Mouse (Mus musculus): ENCODE measurements around the gene Pde4d.

Pde4d gene

GRCm38 (mm10) chr13:109661345-109661744, 1211.6 kb downstream of the Pde4d start:
- in situ Hi-C loops (cut with MboI; ENCODE audit: unreplicated experiment in 2 of 2) = no loop called here

DNA sequence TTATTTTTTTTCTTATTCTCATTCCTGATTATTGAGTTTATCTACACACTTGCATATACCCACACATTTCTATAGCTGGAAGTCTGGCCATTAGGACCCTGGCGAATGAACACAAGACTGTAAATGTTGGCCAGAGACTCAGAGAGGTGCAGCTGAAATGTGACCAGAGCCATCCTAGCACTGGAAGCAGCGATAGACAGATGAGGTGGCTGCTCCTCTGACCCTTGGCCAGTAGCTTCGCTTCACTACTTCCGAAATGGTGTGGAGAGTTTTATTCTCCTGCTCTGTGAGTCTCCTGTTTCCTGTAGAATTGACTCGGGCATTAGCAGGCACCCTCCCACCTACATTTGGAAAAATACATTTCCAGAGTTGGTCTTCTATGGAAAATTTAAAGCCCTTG, 1212.4 kb downstream of the Pde4d start:
- in situ Hi-C loops (cut with MboI; ENCODE audit: unreplicated experiment in 2 of 2) = no loop called here

GRCm38 (mm10) chr13:109662731-109663130, 1213.0 kb downstream of the Pde4d start:
- in situ Hi-C loops (cut with MboI; ENCODE audit: unreplicated experiment in 2 of 2) = no loop called here

DNA sequence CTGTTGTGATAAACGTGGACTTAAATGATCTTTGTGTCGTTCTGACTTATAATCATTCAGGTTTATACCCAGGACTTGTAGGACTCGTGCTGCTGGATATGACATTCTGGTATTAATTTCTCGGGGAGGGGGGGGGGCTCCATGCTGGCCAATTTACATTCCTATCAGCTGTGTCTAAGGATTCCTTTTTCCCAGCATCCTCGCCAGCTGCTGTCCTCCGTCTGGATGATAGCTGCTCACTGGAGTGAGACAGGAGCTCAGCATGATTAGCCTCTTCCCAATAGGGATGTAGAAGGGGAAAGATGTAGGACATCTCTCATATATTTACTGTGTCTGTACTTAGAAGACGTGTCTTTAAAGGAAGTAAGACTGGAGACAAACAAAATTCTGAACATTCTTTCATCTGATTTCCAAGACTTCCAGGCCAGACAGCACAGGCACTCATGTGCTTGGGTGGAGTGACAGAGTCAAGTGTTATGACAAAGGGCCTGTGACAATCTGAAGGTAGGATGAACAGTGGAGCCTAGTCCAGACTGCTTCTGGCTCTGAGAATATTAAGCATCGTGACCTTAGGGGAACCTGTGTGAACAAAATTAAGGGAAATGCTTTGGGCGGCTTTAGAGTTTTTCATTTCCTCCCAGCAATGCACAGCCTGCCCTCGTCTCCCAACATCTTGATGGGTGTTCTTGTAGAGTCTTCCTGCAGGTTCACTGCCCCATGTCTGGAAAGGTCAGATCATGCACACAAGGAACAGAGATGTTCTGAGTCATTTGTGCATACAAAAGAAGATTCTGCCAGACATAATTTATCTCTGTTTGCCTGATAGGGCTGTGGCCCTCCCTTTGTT, 1215.4 kb downstream of the Pde4d start:
- in situ Hi-C loops (cut with MboI; ENCODE audit: unreplicated experiment in 2 of 2) = no loop called here

DNA sequence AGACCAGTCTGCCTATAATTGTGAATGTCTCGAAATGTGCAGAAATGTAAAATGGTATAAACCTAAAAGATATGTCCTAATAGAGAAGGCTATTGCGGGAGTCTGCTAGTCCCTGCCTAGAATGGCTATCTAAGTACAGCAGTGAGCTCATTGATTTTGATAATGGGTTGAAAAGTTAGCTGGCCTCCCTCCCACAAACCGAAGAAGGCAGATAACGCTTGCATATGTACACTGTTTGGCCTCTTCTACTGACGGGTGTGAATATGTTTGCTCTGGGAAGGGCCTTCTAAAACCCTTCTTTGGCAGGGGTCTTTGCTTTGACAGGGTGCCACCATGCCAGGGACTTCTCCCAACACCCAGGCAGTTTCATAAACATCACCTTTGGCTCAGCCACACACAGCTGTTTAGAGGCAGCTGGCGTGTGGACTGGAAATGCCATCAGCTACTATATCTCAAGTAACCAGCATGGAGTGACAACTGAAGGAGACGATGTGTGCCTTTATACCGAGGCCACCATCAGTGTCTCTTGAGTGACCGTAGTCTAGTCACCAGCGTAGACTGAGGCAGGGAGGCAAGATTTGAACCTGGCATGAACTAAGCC, 1216.2 kb downstream of the Pde4d start:
- in situ Hi-C loops (cut with MboI; ENCODE audit: unreplicated experiment in 2 of 2) = no loop called here

GRCm38 (mm10) chr13:109669965-109670364, 1220.2 kb downstream of the Pde4d start:
- in situ Hi-C loops (cut with MboI; ENCODE audit: unreplicated experiment in 2 of 2) = no loop called here

GRCm38 (mm10) chr13:109671589-109672347, 1222.0 kb downstream of the Pde4d start:
- in situ Hi-C loops (cut with MboI; ENCODE audit: unreplicated experiment in 2 of 2) = no loop called here

DNA sequence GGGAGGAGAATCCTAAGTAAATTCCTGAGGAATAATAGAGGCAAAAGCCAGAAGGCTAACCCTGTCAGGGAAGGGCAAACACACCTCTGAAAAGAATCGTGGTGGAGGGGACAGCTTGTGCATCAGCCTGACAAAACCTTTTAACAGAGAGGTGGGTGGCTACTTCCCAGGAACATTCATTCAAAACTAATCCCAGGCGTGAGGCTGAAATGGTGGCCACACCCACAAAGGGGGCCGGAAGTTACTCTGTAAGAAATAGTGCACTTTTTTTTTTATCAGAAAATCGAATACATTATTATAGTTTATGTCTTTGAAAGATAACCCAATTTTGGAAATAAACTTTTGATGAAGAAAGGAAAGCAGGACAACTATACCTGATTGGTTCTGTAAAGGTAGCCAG, 1227.3 kb downstream of the Pde4d start:
- in situ Hi-C loops (cut with MboI; ENCODE audit: unreplicated experiment in 2 of 2) = no loop called here

- in situ Hi-C loops (cut with MboI; ENCODE audit: unreplicated experiment in 2 of 2) = no loop called here
These were observed 1227.9 kb downstream of the Pde4d start for GRCm38 (mm10) chr13:109677617-109678016.

DNA sequence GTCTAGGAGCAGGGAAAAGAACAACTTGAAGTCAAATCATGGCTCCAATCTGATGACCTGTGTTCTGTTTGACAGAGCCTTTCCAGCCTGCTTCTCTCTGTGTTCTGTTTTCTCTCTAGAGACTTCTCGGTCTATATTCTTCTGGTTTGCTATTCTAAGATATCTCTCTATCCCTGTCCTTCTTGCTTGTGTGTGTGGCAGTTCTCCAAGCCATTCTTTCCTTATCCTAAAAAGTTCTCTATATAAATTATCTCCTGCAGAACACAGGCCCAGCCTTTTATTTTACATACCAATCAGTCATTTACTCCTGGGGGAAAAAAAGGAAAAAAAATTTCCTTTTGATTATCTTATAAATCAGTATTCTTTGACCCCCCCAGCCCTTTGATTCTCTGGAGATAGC, 1229.2 kb downstream of the Pde4d start:
- in situ Hi-C loops (cut with MboI; ENCODE audit: unreplicated experiment in 2 of 2) = no loop called here

- in situ Hi-C loops (cut with MboI; ENCODE audit: unreplicated experiment in 2 of 2) = no loop called here
These were observed 1230.5 kb downstream of the Pde4d start for GRCm38 (mm10) chr13:109680229-109680628.

DNA sequence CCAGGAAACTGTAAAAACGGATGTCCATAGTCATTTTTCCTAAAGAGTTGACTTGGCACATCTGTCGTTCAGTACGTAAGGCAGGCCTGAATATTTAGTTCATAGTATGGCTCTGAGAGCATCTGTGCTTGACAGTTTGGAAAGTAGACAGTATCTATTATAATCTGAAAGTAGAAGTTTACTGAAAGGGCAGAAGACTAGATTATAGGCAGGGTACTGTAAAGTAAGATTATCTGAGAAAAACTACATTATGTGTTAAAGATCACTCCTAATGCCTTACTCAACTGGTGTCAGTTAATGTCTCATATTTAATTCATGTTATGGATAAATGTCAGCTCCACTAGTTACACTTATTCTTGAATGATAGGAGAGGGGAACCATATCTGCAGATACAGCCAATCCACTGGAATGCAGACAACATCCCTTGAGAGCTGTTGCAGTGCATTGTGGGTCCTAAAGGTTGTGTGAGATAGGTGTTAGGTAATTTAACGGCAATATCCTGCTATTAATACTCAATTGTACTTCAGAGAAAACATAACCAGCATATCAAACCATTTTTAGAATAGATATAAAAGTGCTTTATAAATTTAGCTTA, 1232.0 kb downstream of the Pde4d start:
- in situ Hi-C loops (cut with MboI; ENCODE audit: unreplicated experiment in 2 of 2) = no loop called here

GRCm38 (mm10) chr13:109683001-109683400, 1233.3 kb downstream of the Pde4d start:
- in situ Hi-C loops (cut with MboI; ENCODE audit: unreplicated experiment in 2 of 2) = no loop called here

GRCm38 (mm10) chr13:109684985-109685295, 1235.2 kb downstream of the Pde4d start:
- in situ Hi-C loops (cut with MboI; ENCODE audit: unreplicated experiment in 2 of 2) = no loop called here

DNA sequence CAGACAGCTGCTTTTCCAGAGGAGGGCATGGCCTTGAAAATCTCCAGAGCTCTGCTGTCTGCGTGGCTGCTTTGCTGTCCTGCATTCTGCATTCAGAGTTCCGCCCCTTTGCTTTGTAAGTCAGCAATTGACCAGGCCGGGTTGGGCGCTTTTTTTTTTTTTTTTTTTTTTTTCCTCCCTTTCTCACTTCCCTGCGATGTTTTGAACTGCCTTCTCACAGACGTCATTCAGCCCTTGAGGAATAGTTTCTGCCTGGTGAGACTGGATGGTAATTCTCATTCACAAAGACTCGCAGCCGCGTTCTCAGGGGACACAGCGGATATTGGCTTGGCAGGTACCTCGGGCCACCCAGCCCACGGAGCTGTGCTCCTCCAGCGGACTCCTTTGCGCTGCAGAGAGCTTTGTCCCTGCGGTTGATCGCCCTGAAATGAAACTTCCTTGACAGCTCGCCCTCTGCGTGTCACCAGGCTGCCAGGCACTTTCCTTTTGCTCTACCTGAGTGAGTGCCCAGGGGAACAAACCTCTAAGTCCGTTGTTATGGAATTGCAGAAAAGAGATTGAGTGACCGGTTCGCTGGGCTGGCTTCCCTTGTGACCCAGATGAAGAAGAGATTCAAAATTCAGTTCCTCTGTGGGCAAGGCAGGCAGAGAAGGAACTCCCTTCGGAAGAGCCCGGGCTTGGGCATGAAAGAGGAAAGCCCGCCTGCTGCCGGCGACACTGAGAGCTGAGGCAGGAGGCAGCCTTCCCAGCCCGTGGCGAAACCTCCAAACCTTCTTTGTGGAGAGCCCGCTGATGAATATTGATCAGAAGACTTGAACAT, 1235.8 kb downstream of the Pde4d start:
- in situ Hi-C loops (cut with MboI; ENCODE audit: unreplicated experiment in 2 of 2) = no loop called here

- in situ Hi-C loops (cut with MboI; ENCODE audit: unreplicated experiment in 2 of 2) = no loop called here
These were observed 1236.5 kb downstream of the Pde4d start for GRCm38 (mm10) chr13:109686116-109686876.

- in situ Hi-C loops (cut with MboI; ENCODE audit: unreplicated experiment in 2 of 2) = no loop called here
These were observed 1237.2 kb downstream of the Pde4d start for GRCm38 (mm10) chr13:109686906-109687305.

DNA sequence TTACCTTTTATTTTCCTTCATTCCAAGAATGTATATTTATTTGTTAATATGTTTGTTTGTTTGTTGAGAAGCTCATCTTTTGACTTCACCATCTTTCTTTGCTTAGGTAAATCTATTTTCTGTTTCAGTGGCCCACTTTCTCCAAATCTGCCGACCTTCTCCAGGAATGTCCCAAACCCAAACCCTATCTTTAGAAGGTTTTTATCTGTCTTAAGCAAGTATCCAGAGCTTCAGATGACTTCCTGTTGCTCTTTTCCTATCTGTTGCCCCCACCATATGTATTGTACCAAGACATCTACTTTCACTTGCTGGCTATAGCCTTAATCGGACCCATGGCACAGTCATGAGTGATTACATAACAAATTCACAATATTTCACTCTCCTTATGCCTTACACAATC, 1238.4 kb downstream of the Pde4d start:
- in situ Hi-C loops (cut with MboI; ENCODE audit: unreplicated experiment in 2 of 2) = no loop called here

- in situ Hi-C loops (cut with MboI; ENCODE audit: unreplicated experiment in 2 of 2) = no loop called here
These were observed 1239.4 kb downstream of the Pde4d start for GRCm38 (mm10) chr13:109689176-109689575.

DNA sequence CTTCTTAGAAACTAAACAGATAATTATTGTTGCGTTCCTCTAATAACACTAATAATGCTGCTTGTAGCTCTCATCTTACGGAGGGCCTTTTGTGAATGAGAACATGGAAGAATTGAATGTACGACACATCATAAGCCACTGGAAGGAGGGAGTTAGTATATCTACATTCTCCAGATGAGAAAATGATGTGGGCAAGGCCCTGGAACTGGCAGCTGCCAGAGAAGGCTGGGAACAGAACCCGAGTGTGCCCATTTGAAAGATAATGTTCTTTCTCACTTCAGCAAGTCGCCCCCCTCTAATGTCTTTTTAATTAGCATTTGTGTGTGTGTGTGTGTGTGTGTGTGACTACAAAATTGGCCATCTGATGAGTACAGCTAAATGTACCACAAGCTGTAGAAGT, 1240.8 kb downstream of the Pde4d start:
- in situ Hi-C loops (cut with MboI; ENCODE audit: unreplicated experiment in 2 of 2) = no loop called here

Measured in v-Abl transformed pro-B cells (cell line).